Mouse (Mus musculus) kidney, postnatal 0 days (tissue): Measurements from ENCODE around the gene Tnfrsf1b. TPM values are rescaled to one million over a fixed set of nuclear protein-coding genes. Genes with fewer than 3 reads are reported as not detected.

Source experiments
- ATAC-seq: fragments of 200-750 bp; cut with Nextera tagmentation; replicated peaks from 2 replicates; pipeline ENCODE4 v1.8.0; 2017; ENCODE audit warnings: low read depth, moderate number of reproducible peaks, moderate TSS enrichment, moderate library complexity; ENCODE audit not compliant: low FRiP score
- DNase-seq: peaks from one replicate; pipeline ENCODE4 v3.0.0-alpha.2; 2016; ENCODE audit warnings: low spot score
- H3K27ac ChIP-seq: fragments of 300-500 bp; sonication (generic); 2 replicates; pipeline ENCODE4 v1.5.1; 2014; ENCODE audit warnings: mild to moderate bottlenecking
- H3K27me3 ChIP-seq: fragments of 300-500 bp; sonication (generic); 2 replicates; pipeline ENCODE4 v1.6.1; 2014; ENCODE audit warnings: low read length, mixed read lengths; ENCODE audit not compliant: insufficient read depth
- H3K36me3 ChIP-seq: fragments of 300-500 bp; sonication (generic); 2 replicates; pipeline ENCODE4 v1.6.1; 2014; ENCODE audit warnings: low read length, mixed read lengths; ENCODE audit not compliant: insufficient read depth
- H3K4me1 ChIP-seq: fragments of 300-500 bp; sonication (generic); replicated peaks from 2 replicates; pipeline ENCODE4 v1.6.1; 2014; ENCODE audit warnings: antibody characterized with exemption, low read length, mixed read lengths; ENCODE audit not compliant: insufficient read depth
- H3K4me2 ChIP-seq: fragments of 300-500 bp; sonication (generic); 2 replicates; pipeline ENCODE4 v1.6.1; 2014; ENCODE audit warnings: mild to moderate bottlenecking, low read length, moderate library complexity, mixed read lengths
- H3K4me3 ChIP-seq: fragments of 300-500 bp; sonication (generic); replicated peaks from 2 replicates; pipeline ENCODE4 v1.5.1; 2014; ENCODE audit warnings: low read depth, low read length
- H3K9ac ChIP-seq: fragments of 300-500 bp; sonication (generic); 2 replicates; pipeline ENCODE4 v1.6.1; 2014; ENCODE audit warnings: low read depth, low read length
- H3K9me3 ChIP-seq: fragments of 300-500 bp; sonication (generic); replicated peaks from 2 replicates; pipeline ENCODE4 v1.6.1; 2016; ENCODE audit warnings: low read length, inconsistent platforms, mixed read lengths
- CTCF ChIP-seq: IDR thresholded peaks from 2 replicates; pipeline ENCODE4 v1.5.1; 2016; ENCODE audit warnings: antibody characterized with exemption, low read depth, mild to moderate bottlenecking, moderate library complexity
- WGBS: fragments of 180-500 bp; shearing (Covaris S2); extraction: QIAGEN DNeasy Blood & Tissue Kit; methylation state at CpG from one replicate; pipeline ENCODE4 v1.1.7; 2014; 5-methylcytosine and 5-hydroxymethylcytosine counted together
- polyA plus RNA-seq: library from polyadenylated mRNA; unstranded; fragments of >200 nt; fragmentation: Nextera tagmentation; extraction: Ambion mirVana; gene quantifications from 2 replicates; pipeline ENCODE4 v1.2.1, GENCODE M21; 2015

Gene Tnfrsf1b
- polyA plus RNA-seq, 1 experiment from 2014 or later, result 2.5 TPM

DNA sequence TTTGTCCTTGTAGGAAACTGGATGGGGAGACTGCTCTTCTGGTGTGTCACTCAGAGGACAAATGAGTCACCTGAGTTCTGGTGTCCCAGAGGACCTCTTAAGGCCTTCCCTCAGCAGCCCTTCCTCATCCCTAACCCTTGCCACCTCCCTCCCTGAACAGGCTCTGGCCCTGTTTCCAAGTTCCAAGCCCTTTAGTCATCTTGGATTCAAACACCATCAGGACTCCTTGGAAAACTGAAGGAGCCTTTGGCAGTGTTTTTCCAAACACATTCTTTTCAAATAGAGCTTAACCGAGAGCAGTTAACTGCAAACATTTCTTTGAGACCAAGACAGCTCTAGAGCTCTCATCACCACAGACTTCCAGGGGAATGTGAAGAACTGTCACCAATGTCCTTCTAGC lies 26.1 kb upstream of the Tnfrsf1b start:
- H3K27me3 ChIP-seq, result no peaks in the 10 kb centered on the region
- H3K27ac ChIP-seq, result no peak overlapping the region
- no peaks in the 10 kb centered on the region for H3K4me1 ChIP-seq
- no peak for DNase-seq
- no peaks in the 10 kb centered on the region for H3K36me3 ChIP-seq
- no peaks in the 10 kb centered on the region for H3K9me3 ChIP-seq
- 55% methylated on average over 1 of the region's 1 CpGs for WGBS
- H3K4me3 ChIP-seq, result no peak overlapping the region
- no peak overlapping the region for H3K4me2 ChIP-seq
- ATAC-seq, result no peak
- H3K9ac ChIP-seq, result no peak overlapping the region
- no peak for TF ChIP-seq CTCF

DNA sequence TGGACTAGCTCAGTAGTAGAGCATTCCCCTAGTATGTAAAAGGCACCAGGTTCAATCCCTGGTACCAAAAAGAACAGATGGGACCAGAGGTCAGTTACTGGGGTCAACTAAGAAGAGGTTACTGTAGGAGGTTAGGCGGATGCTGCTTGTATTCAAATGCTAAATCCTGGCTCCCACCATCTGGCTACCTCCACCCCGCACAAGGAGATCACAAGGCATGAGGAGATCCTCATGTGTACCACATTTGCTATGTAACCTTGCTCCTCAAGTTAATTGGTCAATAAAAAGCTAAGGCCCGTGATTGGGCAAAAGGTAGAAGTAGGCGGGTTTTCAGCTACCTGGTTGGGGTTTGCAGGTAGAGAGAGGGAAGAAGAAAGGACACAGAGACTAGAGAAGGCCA lies 25.0 kb upstream of the Tnfrsf1b start:
- no peaks in the 10 kb centered on the region for H3K27me3 ChIP-seq
- H3K27ac ChIP-seq, result no peak overlapping the region
- H3K4me3 ChIP-seq, result no peak overlapping the region
- TF ChIP-seq CTCF, result no peak
- ATAC-seq, result no peak
- H3K9ac ChIP-seq, result no peak overlapping the region
- DNase-seq, result no peak
- no peak overlapping the region for H3K4me2 ChIP-seq
- H3K36me3 ChIP-seq, result no peaks in the 10 kb centered on the region
- no peaks in the 10 kb centered on the region for H3K4me1 ChIP-seq
- 86% methylated on average over 4 of the region's 4 CpGs for WGBS
- H3K9me3 ChIP-seq, result no peaks in the 10 kb centered on the region

DNA sequence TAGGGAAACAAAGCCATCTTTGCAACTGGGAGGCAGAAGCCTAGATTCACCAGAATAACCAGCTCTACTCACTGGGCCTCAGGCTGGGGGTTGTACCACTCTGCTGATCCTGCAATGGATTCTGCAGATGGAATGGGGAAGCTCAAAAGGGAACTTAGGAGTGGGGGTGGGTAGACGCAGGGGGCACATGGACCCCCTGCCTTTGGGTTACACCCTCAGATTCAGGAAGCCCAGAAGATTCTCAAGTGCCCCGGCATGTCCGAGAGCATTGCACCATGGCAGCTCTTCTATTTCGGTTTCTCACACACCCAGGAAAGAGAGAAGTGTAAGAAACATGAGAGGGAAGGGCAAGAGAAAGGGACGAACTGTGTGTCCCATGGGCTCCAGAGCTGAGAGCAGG lies 23.5 kb upstream of the Tnfrsf1b start:
- no peak for TF ChIP-seq CTCF
- Histone ChIP-seq H3K9ac (no peak overlapping the region), H3K9me3 (no peaks in the 10 kb centered on the region), H3K4me2 (no peak overlapping the region), H3K36me3 (no peaks in the 10 kb centered on the region), H3K4me1 (no peaks in the 10 kb centered on the region), H3K27me3 (no peaks in the 10 kb centered on the region), H3K4me3 (no peak overlapping the region), H3K27ac (no peak overlapping the region)
- WGBS, result 80% methylated on average over 5 of the region's 5 CpGs
- no peak for DNase-seq
- no peak for ATAC-seq

DNA sequence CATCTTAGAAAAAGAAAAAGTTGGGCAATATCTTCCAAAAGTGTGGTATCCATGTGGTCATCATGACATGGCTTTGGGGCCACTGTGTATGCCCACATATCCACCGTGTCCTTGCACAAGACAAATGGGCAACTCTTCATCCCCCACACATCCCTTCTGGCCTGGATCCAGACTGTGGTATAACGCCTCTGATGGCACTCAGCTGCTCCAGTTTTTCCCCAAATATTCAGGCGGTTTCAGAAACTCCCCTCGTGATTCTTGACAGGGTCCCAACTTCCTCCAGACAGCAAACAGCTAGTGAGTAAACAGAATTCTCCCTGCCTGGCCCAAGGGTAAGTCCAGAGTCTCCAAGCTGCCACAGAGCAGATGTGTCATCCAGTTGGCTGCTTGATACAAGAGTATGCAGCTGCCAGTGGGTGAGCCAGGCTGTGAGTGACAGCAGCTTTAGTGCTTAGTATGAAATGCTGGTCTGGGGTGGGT lies 21.0 kb upstream of the Tnfrsf1b start:
- H3K4me2 ChIP-seq, result no peak overlapping the region
- no peak for ATAC-seq
- no peaks in the 10 kb centered on the region for H3K4me1 ChIP-seq
- no peaks in the 10 kb centered on the region for H3K27me3 ChIP-seq
- no peak for TF ChIP-seq CTCF
- no peaks in the 10 kb centered on the region for H3K36me3 ChIP-seq
- no peak for DNase-seq
- WGBS, result 49% methylated on average over 4 of the region's 4 CpGs
- no peak overlapping the region for H3K9ac ChIP-seq
- H3K4me3 ChIP-seq, result no peak overlapping the region
- H3K9me3 ChIP-seq, result no peaks in the 10 kb centered on the region
- H3K27ac ChIP-seq, result no peak overlapping the region

DNA sequence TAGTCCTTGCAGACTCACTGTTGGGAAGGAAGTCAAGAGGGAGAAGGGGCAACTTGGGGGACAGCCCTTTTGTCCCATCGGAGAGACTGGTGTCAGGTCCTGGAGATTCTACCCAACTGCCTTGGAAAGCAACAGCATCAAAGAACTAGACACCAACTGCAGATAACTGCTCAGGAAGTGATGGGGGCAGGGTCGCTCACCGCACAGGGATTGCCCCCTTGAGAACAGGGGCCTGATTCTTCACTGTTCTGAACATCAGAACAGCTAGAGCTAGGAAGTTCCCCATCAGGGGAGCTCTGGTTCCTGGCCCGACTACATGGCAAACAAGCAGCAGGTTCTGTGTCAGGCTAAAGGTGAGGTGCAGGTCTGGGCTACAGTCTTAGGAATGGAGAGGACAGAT lies 19.8 kb upstream of the Tnfrsf1b start:
- ATAC-seq, result no peak
- no peak for TF ChIP-seq CTCF
- Histone ChIP-seq H3K27me3 (no peaks in the 10 kb centered on the region), H3K9me3 (no peaks in the 10 kb centered on the region), H3K4me2 (no peak overlapping the region), H3K9ac (no peak overlapping the region), H3K4me3 (no peak overlapping the region), H3K4me1 (no peaks in the 10 kb centered on the region), H3K36me3 (no peaks in the 10 kb centered on the region), H3K27ac (no peak overlapping the region)
- DNase-seq, result no peak
- WGBS, result 60% methylated on average over 4 of the region's 4 CpGs

DNA sequence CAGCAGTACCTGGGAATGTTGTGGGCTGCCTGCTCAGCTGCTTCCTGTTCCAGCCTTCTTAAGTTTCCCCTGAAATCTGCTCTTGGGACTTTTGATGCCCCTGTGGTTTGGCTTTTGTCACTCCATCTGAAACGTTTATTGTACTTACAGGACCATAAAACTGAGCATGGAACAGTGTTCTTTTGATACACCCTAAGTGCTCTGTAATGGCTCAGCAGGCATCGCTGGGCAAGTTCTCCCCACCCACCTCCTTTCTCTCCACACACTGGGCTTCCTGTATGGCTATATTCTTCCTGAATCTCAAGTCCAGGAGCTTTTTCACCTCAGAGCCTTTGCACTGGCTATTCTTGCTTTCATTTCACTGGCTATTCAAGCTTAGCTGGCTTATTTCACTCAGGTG lies 18.1 kb upstream of the Tnfrsf1b start:
- Histone ChIP-seq H3K4me1 (no peaks in the 10 kb centered on the region), H3K9me3 (no peaks in the 10 kb centered on the region), H3K36me3 (no peaks in the 10 kb centered on the region), H3K9ac (no peak overlapping the region), H3K27ac (no peak overlapping the region), H3K4me3 (no peak overlapping the region), H3K4me2 (no peak overlapping the region), H3K27me3 (no peaks in the 10 kb centered on the region)
- no peak for TF ChIP-seq CTCF
- WGBS, result 8% methylated on average over 2 of the region's 2 CpGs
- no peak for ATAC-seq
- DNase-seq, result no peak

DNA sequence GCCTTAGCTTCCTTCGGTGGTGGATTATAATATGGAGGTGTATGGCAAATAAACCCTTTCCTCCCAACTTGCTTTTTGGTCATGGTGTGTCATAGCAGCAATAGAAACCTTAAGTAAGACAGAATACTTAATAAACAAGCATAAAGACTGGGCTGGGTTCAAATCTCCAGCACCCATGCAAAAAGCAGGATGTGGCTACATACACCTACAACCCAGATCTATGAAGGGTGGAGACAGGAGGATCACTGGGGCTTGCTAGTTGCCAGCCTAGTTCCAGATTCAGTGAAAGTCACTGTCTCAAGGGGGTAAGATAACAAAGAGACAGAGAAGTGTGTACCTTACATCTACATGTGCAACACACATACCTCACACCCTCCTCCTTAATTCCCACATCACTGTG lies 16.9 kb upstream of the Tnfrsf1b start:
- H3K9me3 ChIP-seq, result no peaks in the 10 kb centered on the region
- H3K4me1 ChIP-seq, result no peaks in the 10 kb centered on the region
- WGBS, result 100% methylated on average over 1 of the region's 1 CpGs

More for the DNA sequence above, 16.9 kb upstream of the Tnfrsf1b start:
- Histone ChIP-seq H3K36me3 (no peaks in the 10 kb centered on the region), H3K27ac (no peak overlapping the region), H3K4me2 (no peak overlapping the region), H3K9ac (no peak overlapping the region), H3K27me3 (no peaks in the 10 kb centered on the region), H3K4me3 (no peak overlapping the region)
- DNase-seq (no peak), ATAC-seq (no peak)
- no peak for TF ChIP-seq CTCF
